In the genomic region with DNA sequence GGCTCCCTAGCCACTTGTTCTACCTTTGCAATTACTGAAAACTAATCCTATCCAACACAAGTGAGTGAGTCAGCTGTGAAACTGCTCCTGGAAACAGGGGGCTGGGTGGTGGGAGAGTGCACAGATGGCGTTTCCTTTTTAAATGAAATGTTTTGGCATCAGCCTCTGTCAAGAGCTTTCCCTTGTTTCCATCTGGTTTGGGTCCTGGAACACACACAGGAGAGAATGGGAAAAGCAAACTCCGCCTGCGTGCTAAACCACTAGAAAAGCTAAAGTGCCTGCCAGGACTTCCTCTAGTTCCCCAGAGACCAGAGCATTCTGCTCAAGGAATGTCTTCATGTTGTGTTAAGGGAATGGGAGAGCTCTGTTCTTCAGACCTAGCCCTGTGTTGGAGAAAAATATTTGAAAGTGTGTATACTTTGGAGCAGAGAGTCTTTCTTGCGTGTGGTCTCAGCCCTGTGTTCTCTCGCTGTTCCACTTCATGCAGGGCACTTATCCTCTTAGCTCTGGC, we compare ENCODE assay signal across 9 mouse cellular contexts.
DNase-seq lines count a peak whose midpoint lies in the region; ATAC-seq lines count a peak whose summit lies in the region.
"Had no signal": no experiment of that assay in that cellular context is flagged by ENCODE, and none has a peak within 500 bp of the region (broad histone marks: within the 10 kb centered on the region; RNA-seq: fewer than 3 reads in every experiment).

No protein-coding gene starts in this region.

- no peaks in the 10 kb centered on the region for H3K27me3 ChIP-seq in embryonic facial prominence, embryonic 11.5 days (ENCODE audit: control insufficient read depth, insufficient read depth, low read length)
- no peaks in the 10 kb centered on the region for H3K27me3 ChIP-seq in heart, embryonic 13.5 days (replicated peaks)
- no peaks in the 10 kb centered on the region for H3K27me3 ChIP-seq in neural tube, embryonic 14.5 days (ENCODE audit: control insufficient read depth, insufficient read depth, low read length)
- H3K27me3 ChIP-seq: CH12.LX had no signal

- H3K36me3 ChIP-seq in embryonic facial prominence, embryonic 11.5 days (replicated peaks; ENCODE audit: control insufficient read depth, insufficient read depth, low read depth, low read length) = no peaks in the 10 kb centered on the region
- no peaks in the 10 kb centered on the region for H3K36me3 ChIP-seq in heart, embryonic 13.5 days
- no peaks in the 10 kb centered on the region for H3K36me3 ChIP-seq in neural tube, embryonic 14.5 days (ENCODE audit: control insufficient read depth, insufficient read depth, low read length)

- H3K4me2 ChIP-seq in embryonic facial prominence, embryonic 11.5 days (ENCODE audit: low read depth, low read length) = no peak overlapping the region
- H3K4me2 ChIP-seq in heart, embryonic 13.5 days = no peak overlapping the region
- no peak overlapping the region for H3K4me2 ChIP-seq in neural tube, embryonic 14.5 days (ENCODE audit: low read depth, low read length)

- no peak overlapping the region for H3K27ac ChIP-seq in embryonic facial prominence, embryonic 11.5 days (replicated peaks; ENCODE audit: low read depth, low read length)
- peak overlapping the region; percentile 67 for H3K27ac ChIP-seq in heart, embryonic 13.5 days (replicated peaks)
- 0 out of 2 replicates have a peak overlapping the region, but pooled peaks have one; percentile 18 for H3K27ac ChIP-seq in neural tube, embryonic 14.5 days (ENCODE audit: low read depth, low read length)

- H3K9me3 ChIP-seq in embryonic facial prominence, embryonic 11.5 days (replicated peaks; ENCODE audit: control insufficient read depth, low read length) = no peaks in the 10 kb centered on the region
- H3K9me3 ChIP-seq in heart, embryonic 13.5 days = no peaks in the 10 kb centered on the region
- no peaks in the 10 kb centered on the region for H3K9me3 ChIP-seq in neural tube, embryonic 14.5 days (ENCODE audit: control insufficient read depth, low read length)

- H3K9ac ChIP-seq in embryonic facial prominence, embryonic 11.5 days (replicated peaks; ENCODE audit: low read length) = no peak overlapping the region
- no peak overlapping the region for H3K9ac ChIP-seq in heart, embryonic 13.5 days
- H3K9ac ChIP-seq in neural tube, embryonic 14.5 days (replicated peaks; ENCODE audit: low read depth, low read length) = no peak overlapping the region

- 0 out of 2 replicates have a peak, but pooled peaks have one; percentile 56 for ATAC-seq in embryonic facial prominence, embryonic 11.5 days (replicated peaks; ENCODE audit: insufficient number of reproducible peaks, low FRiP score, low TSS enrichment, low read depth)
- ATAC-seq in heart, embryonic 13.5 days (ENCODE audit: extremely low read depth, insufficient number of reproducible peaks, low FRiP score, low TSS enrichment) = no peak
- ATAC-seq in neural tube, embryonic 14.5 days (ENCODE audit: low read depth) = peak; percentile 73; the same call in 1 of the 2 replicates
- no peak for ATAC-seq in megakaryocyte, adult 5-6 weeks (ENCODE audit: poor library complexity, severe bottlenecking)

- H3K4me3 ChIP-seq in embryonic facial prominence, embryonic 11.5 days (ENCODE audit: low read depth, low read length) = no peak overlapping the region
- H3K4me3 ChIP-seq in heart, embryonic 13.5 days = no peak overlapping the region
- no peak overlapping the region for H3K4me3 ChIP-seq in neural tube, embryonic 14.5 days (ENCODE audit: low read depth, low read length)

- DNase-seq in embryo, embryonic 10 days (ENCODE audit: low spot score) = peak; percentile 26
- DNase-seq in embryo, embryonic 9.5 days (ENCODE audit: extremely low spot score) = no peak
- peak; percentile 33 for DNase-seq in embryonic facial prominence, embryonic 11.5 days (ENCODE audit: low spot score)
- peak; percentile 75 to 85 for DNase-seq in left cerebral cortex, adult 18-20 months (ENCODE audit: low spot score in 2 of 2)
- no peak for DNase-seq in thymus, postnatal 10 days (ENCODE audit: low spot score in 2 of 2)

- 64% methylated on average over 5 of the region's 5 CpGs for WGBS in embryonic facial prominence, embryonic 11.5 days
- 37% methylated on average over 5 of the region's 5 CpGs for WGBS in heart, embryonic 13.5 days
- 64% methylated on average over 5 of the region's 5 CpGs for WGBS in neural tube, embryonic 14.5 days

- no peaks in the 10 kb centered on the region for H3K4me1 ChIP-seq in embryonic facial prominence, embryonic 11.5 days (ENCODE audit: control insufficient read depth, insufficient read depth, low read length)
- H3K4me1 ChIP-seq in heart, embryonic 13.5 days = peaks cover 18% of the 10 kb centered on the region
- 0 out of 2 replicates have a peak, but pooled peaks cover 3% of the 10 kb centered on the region for H3K4me1 ChIP-seq in neural tube, embryonic 14.5 days (ENCODE audit: control insufficient read depth, insufficient read depth, low read length)

Comparison
In these comparisons a context has a peak if more than half of its experiments do, and no peak if none do; other contexts are left out.
1. DNase-seq: peak in embryo, embryonic 10 days (single experiment), embryonic facial prominence, embryonic 11.5 days (single experiment) and left cerebral cortex, adult 18-20 months (2 of 2); none in embryo, embryonic 9.5 days (single experiment) and thymus, postnatal 10 days (0 of 2).
2. ATAC-seq: peak in embryonic facial prominence, embryonic 11.5 days (single experiment) and neural tube, embryonic 14.5 days (single experiment); none in heart, embryonic 13.5 days (single experiment) and megakaryocyte, adult 5-6 weeks (single experiment).